Mouse (Mus musculus) liver, adult 2 months (tissue): ENCODE data around the gene Olfm1.

Source experiments
- CTCF ChIP-seq: fragments of 200-500 bp; IDR thresholded peaks from 2 replicates; pipeline ENCODE4 v1.5.1; 2011; ENCODE audit warnings: low read depth, low read length, control low read depth
- POLR2A ChIP-seq: fragments of 200-500 bp; IDR thresholded peaks from 2 replicates; pipeline ENCODE4 v1.6.1; 2011; ENCODE audit warnings: low read length, control low read depth; ENCODE audit not compliant: insufficient read depth; ENCODE audit errors: extremely low read depth

DNA sequence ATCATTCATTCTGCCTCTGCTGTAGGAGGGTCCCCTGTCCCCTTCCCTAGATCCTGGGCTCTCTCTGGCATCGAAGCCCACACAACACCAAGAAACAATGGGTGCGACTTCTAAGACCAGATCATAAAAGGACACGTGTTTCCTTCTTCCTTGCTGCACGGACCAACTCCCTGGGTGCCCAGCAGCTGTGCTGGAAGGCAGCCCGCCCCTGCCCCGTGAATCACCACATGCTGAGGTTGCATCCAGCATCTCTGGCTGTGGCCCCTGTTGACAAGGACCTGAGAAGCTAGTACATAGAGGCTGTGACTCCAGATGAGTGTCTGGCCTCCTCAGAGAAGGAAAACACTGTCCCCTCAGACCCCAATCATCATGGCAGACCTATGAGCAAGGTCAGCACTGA, 20.8 kb upstream of the Olfm1 start:
- no peak for TF ChIP-seq CTCF
- no peak for TF ChIP-seq POLR2A
